Comparison of ENCODE assay signal across 18 mouse cellular contexts in the genomic region with DNA sequence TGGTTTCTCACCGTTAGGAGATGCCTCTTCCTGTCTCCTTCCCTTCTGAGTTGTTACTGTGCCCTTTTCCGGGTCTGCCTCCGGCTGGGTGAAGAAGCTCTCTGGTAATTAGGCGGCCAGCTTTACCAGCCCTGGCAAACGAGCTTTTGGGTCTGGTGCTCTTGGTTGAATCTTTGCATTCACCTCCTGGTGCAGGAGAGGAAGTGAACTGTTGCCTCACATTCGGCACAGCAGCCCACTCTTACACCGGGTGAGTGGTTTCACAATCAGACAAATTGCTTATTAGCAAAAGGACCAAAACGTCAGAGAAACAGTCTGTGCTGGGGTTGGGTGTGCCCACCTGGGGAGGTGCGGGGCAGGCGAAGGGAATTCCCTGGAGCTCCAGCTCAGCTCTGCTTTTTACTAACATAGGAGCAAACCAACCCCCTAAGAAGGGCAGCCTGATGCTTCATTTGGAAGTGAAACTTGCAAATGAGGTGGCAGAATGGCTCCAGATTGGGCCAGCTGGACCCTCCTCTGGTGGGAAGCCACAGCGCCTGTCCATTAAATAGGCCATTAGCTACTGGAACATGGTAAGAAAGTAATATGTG. TPM values are rescaled to one million over a fixed set of nuclear protein-coding genes. Genes with fewer than 3 reads are reported as not detected.
DNase-seq lines count a peak whose midpoint lies in the region; ATAC-seq and TF ChIP-seq lines count a peak whose summit lies in the region.
"Had no signal": no experiment of that assay in that cellular context is flagged by ENCODE, and none has a peak within 500 bp of the region (broad histone marks: within the 10 kb centered on the region; RNA-seq: fewer than 3 reads in every experiment).

No protein-coding gene starts in this region.

- H3K4me1 ChIP-seq in CH12.LX (ENCODE audit: control insufficient read depth in 1 of 2, insufficient read depth in 2 of 2) = peaks cover 28 to 78% of the 10 kb centered on the region in 2 experiments
- no peaks in the 10 kb centered on the region for H3K4me1 ChIP-seq in hindbrain, embryonic 12.5 days

- H3K36me3 ChIP-seq in CH12.LX (replicated peaks in 1 of 2; ENCODE audit: control insufficient read depth in 1 of 2, insufficient read depth in 1 of 2, low read length in 1 of 2) = peaks cover 57 to 74% of the 10 kb centered on the region in 2 experiments
- H3K36me3 ChIP-seq in hindbrain, embryonic 12.5 days = peaks cover 99% of the 10 kb centered on the region

- TF ChIP-seq EP300 in CH12.LX (IDR thresholded peaks at IDR 0.05; ENCODE audit: low read length) = peak; percentile 87

- ATAC-seq in hindbrain, embryonic 12.5 days (ENCODE audit: low FRiP score) = no peak
- ATAC-seq: forebrain, embryonic 16.5 days; Patski had no signal

- TF ChIP-seq CTCF in gastrocnemius, adult 2 months (IDR thresholded peaks at IDR 0.05) = no peak
- TF ChIP-seq CTCF in CH12.LX (conservative IDR thresholded peaks at IDR 0.05 in 1 of 2, IDR thresholded peaks at IDR 0.05 in 1 of 2; ENCODE audit: low read depth in 2 of 2, low read length in 2 of 2) = no peak

- DNase-seq in gastrocnemius, adult 2 months = no peak
- no peak for DNase-seq in gastrocnemius, postnatal 25 days
- peak; percentile 92 for DNase-seq in CH12.LX (ENCODE audit: extremely low read depth)
- peak; percentile 21 for DNase-seq in lung, postnatal 10 days
- peak; percentile 13 to 26 for DNase-seq in spleen, adult 18-20 months
- no peak for DNase-seq in ovary, adult 18-20 months (ENCODE audit: low spot score)
- no peak for DNase-seq in adrenal gland, postnatal 10 days
- DNase-seq: adrenal gland, postnatal 25 days; cerebellum, postnatal 14 days; heart, adult 18-20 months; kidney, postnatal 14 days; lung, embryonic 14.5 days had no signal

- intact Hi-C loops in gastrocnemius, adult 2 months (cut with DNase I) = no loop called here

- no peak overlapping the region for H3K4me3 ChIP-seq in gastrocnemius, adult 2 months
- peak overlapping the region; percentile 30 to 51 (median 45) for H3K4me3 ChIP-seq in CH12.LX (replicated peaks in 1 of 3; ENCODE audit: low read depth in 2 of 3, low read length in 2 of 3, poor library complexity in 1 of 3)
- no peak overlapping the region for H3K4me3 ChIP-seq in hindbrain, embryonic 12.5 days

- peak overlapping the region; percentile 41 for H3K9ac ChIP-seq in CH12.LX (ENCODE audit: insufficient read depth, low read depth)
- no peak overlapping the region for H3K9ac ChIP-seq in hindbrain, embryonic 12.5 days
- H3K9ac ChIP-seq: lung, embryonic 14.5 days had no signal

- no peaks in the 10 kb centered on the region for H3K27me3 ChIP-seq in CH12.LX (replicated peaks)
- H3K27me3 ChIP-seq in hindbrain, embryonic 12.5 days = no peaks in the 10 kb centered on the region
- H3K27me3 ChIP-seq: Patski had no signal

- no peak for TF ChIP-seq RAD21 in CH12.LX (IDR thresholded peaks at IDR 0.05; ENCODE audit: low read depth, low read length)

- dilution Hi-C loops in CH12.LX (cut with MboI; ENCODE audit: extremely low pct_ligation_motif_present, extremely low pct_unique_long_range_greater_than_20kb, low sequenced_read_pairs) = no loop called here

- no peaks in the 10 kb centered on the region for H3K9me3 ChIP-seq in CH12.LX (replicated peaks; ENCODE audit: low read length)
- no peaks in the 10 kb centered on the region for H3K9me3 ChIP-seq in hindbrain, embryonic 12.5 days (replicated peaks)

- H3K4me2 ChIP-seq in CH12.LX (ENCODE audit: insufficient read depth, low read depth, poor library complexity, severe bottlenecking) = peak overlapping the region; percentile 77
- H3K4me2 ChIP-seq in hindbrain, embryonic 12.5 days (replicated peaks) = no peak overlapping the region
- H3K4me2 ChIP-seq: lung, embryonic 14.5 days had no signal

- WGBS in hindbrain, embryonic 12.5 days = 80% methylated on average over 11 of the region's 11 CpGs

- H3K79me2 ChIP-seq in CH12.LX (replicated peaks; ENCODE audit: control insufficient read depth, extremely low read depth, insufficient read depth, poor library complexity, severe bottlenecking) = peaks cover 4% of the 10 kb centered on the region; the same call in 1 of the 2 replicates

- in situ Hi-C loops in CH12.LX (cut with MboI; ENCODE audit: low pct_ligation_motif_present, low pct_unique_long_range_greater_than_20kb, low sequenced_read_pairs) = no loop called here

- H3K27ac ChIP-seq in gastrocnemius, adult 2 months = peak overlapping the region; percentile 49; the same call in 1 of the 2 replicates
- H3K27ac ChIP-seq in CH12.LX (ENCODE audit: insufficient read depth, low read depth) = peak overlapping the region; percentile 86
- no peak overlapping the region; the same call in 1 of the 2 replicates for H3K27ac ChIP-seq in hindbrain, embryonic 12.5 days

- TF ChIP-seq POLR2A in CH12.LX (IDR thresholded peaks at IDR 0.05; ENCODE audit: low read depth, low read length) = peak; percentile 72

TF ChIP-seq in CH12.LX, 34 proteins besides CTCF, POLR2A, EP300 and RAD21 (continues in another document):
- TF ChIP-seq ELF1 (IDR thresholded peaks at IDR 0.05; ENCODE audit: low read depth, low read length) (peak; percentile 65; the same call in 1 of the 2 replicates), NRF1 (IDR thresholded peaks at IDR 0.05; ENCODE audit: low read depth, low read length) (peak; percentile 21; the same call in 1 of the 2 replicates), ZC3H11A (IDR thresholded peaks at IDR 0.05; ENCODE audit: low read depth, low read length) (no peak), HCFC1 (IDR thresholded peaks at IDR 0.05; ENCODE audit: low read depth, low read length) (no peak), NELFE (IDR thresholded peaks at IDR 0.05; ENCODE audit: low read depth, low read length) (peak; percentile 30; the same call in 1 of the 2 replicates), JUN (IDR thresholded peaks at IDR 0.05; ENCODE audit: insufficient read depth, low read depth, low read length) (0 out of 2 replicates have a peak, but pooled peaks have one; percentile 16), JUND (conservative IDR thresholded peaks at IDR 0.05; ENCODE audit: low read depth, low read length) (0 out of 2 replicates have a peak, but pooled peaks have one; percentile 32), MEF2A (IDR thresholded peaks at IDR 0.05; ENCODE audit: borderline replicate concordance, low read depth, low read length) (peak; percentile 95), IRF4 (IDR thresholded peaks at IDR 0.05; ENCODE audit: low read depth, low read length) (peak; percentile 94), BHLHE40 (IDR thresholded peaks at IDR 0.05; ENCODE audit: low read depth, low read length) (peak; percentile 69), PAX5 (IDR thresholded peaks at IDR 0.05; ENCODE audit: low read length) (no peak), SMC3 (IDR thresholded peaks at IDR 0.05; ENCODE audit: low read depth, low read length) (no peak), MAX (IDR thresholded peaks at IDR 0.05; ENCODE audit: low read length) (no peak; the same call in 1 of the 2 replicates), CHD2 (IDR thresholded peaks at IDR 0.05; ENCODE audit: low read length) (peak; percentile 66), MAZ (IDR thresholded peaks at IDR 0.05; ENCODE audit: low read depth, low read length) (0 out of 2 replicates have a peak, but pooled peaks have one; percentile 18), MAFK (IDR thresholded peaks at IDR 0.05; ENCODE audit: insufficient replicate concordance, low read length) (peak; percentile 63; the same call in 1 of the 2 replicates), MYC (IDR thresholded peaks at IDR 0.05; ENCODE audit: low read depth, low read length) (peak; percentile 51; the same call in 1 of the 2 replicates), ETS1 (conservative IDR thresholded peaks at IDR 0.05; ENCODE audit: low read depth, low read length) (peak; percentile 93), ZNF384 (IDR thresholded peaks at IDR 0.05; ENCODE audit: low read depth, low read length) (no peak), SIN3A (IDR thresholded peaks at IDR 0.05; ENCODE audit: low read length) (peak; percentile 49; the same call in 1 of the 2 replicates), KAT2A (IDR thresholded peaks at IDR 0.05; ENCODE audit: insufficient replicate concordance, low read length) (no peak), USF2 (conservative IDR thresholded peaks at IDR 0.05; ENCODE audit: low read depth, low read length) (no peak), TCF12 (IDR thresholded peaks at IDR 0.05; ENCODE audit: low read depth, low read length) (peak; percentile 95), UBTF (IDR thresholded peaks at IDR 0.05; ENCODE audit: low read depth, low read length) (no peak)

RNA-seq across cellular contexts. Expression of gene Kctd20, which starts 15.4 kb away (rescaled TPM):
- total RNA-seq in gastrocnemius, adult 2 months (2021) = 10 to 100 TPM; 33.4 to 39.8 TPM
- total RNA-seq in gastrocnemius, postnatal 25 days (2021) = 10 to 100 TPM; 25.9 to 34.0 TPM
- total RNA-seq in CH12.LX (2012; rRNA removed) (40.1 and 41.3 TPM in 2 replicates), CH12.LX (2014; rRNA removed) (62.9 and 68.5 TPM in 2 replicates)
- polyA plus RNA-seq in CH12.LX (2012; ENCODE audit: insufficient read length, low read depth) = 68.6 and 85.2 TPM in 2 replicates
- 120 and 122 TPM in 2 replicates for polyA plus RNA-seq in hindbrain, embryonic 12.5 days (2016; fragmentation: Nextera tagmentation; extraction: Ambion mirVana)
- total RNA-seq in adrenal gland, postnatal 10 days (2021) = 10 to 100 TPM; 76.1 to 76.7 TPM

RNA-seq across cellular contexts. Expression of gene Pxt1, which starts 23.5 kb away (rescaled TPM):
- not detected for total RNA-seq in gastrocnemius, adult 2 months (2021)
- total RNA-seq in gastrocnemius, postnatal 25 days (2021) = not detected
- total RNA-seq in CH12.LX (2012; rRNA removed) (not detected in 2 replicates), CH12.LX (2014; rRNA removed) (not detected in 2 replicates)
- not detected in 2 replicates for polyA plus RNA-seq in CH12.LX (2012; ENCODE audit: insufficient read length, low read depth)
- not detected in 2 replicates for polyA plus RNA-seq in hindbrain, embryonic 12.5 days (2016; fragmentation: Nextera tagmentation; extraction: Ambion mirVana)
- under 1 TPM; 0.90 to 0.91 TPM for total RNA-seq in adrenal gland, postnatal 10 days (2021)
- total RNA-seq: adrenal gland, postnatal 25 days; heart, adult 18-20 months; left cerebral cortex, adult 18-20 months had no signal
- polyA plus RNA-seq: embryonic facial prominence, embryonic 14.5 days; forebrain, embryonic 16.5 days; Patski had no signal

RNA-seq across cellular contexts. Expression of gene Stk38, which starts 40.7 kb away (rescaled TPM):
- total RNA-seq in gastrocnemius, adult 2 months (2021) = 10 to 100 TPM; 26.9 to 29.2 TPM
- total RNA-seq in gastrocnemius, postnatal 25 days (2021) = 10 to 100 TPM; 25.2 to 26.4 TPM
- 25.9 and 29.0 TPM in 2 replicates for total RNA-seq in CH12.LX (2012; rRNA removed)
- total RNA-seq in CH12.LX (2014; rRNA removed) = 56.0 and 56.4 TPM in 2 replicates
- 50.9 and 56.0 TPM in 2 replicates for polyA plus RNA-seq in CH12.LX (2012; ENCODE audit: insufficient read length, low read depth)
- polyA plus RNA-seq in hindbrain, embryonic 12.5 days (2016; fragmentation: Nextera tagmentation; extraction: Ambion mirVana) = 150 and 152 TPM in 2 replicates
- total RNA-seq in adrenal gland, postnatal 10 days (2021) = 10 to 100 TPM; 55.0 to 76.8 TPM

RNA-seq across cellular contexts. Expression of gene 4930539E08Rik, which starts 52.0 kb away (rescaled TPM):
- total RNA-seq in gastrocnemius, adult 2 months (2021) = under 1 TPM in 1 of 2 experiments, not detected in 1; 0.10 TPM
- total RNA-seq in gastrocnemius, postnatal 25 days (2021) = not detected
- total RNA-seq in CH12.LX (2012; rRNA removed) (1.4 TPM in 2 replicates), CH12.LX (2014; rRNA removed) (0.57 and 0.62 TPM in 2 replicates)
- 1.2 and 1.4 TPM in 2 replicates for polyA plus RNA-seq in CH12.LX (2012; ENCODE audit: insufficient read length, low read depth)
- 0.10 and 0.13 TPM in 2 replicates for polyA plus RNA-seq in hindbrain, embryonic 12.5 days (2016; fragmentation: Nextera tagmentation; extraction: Ambion mirVana)
- total RNA-seq in adrenal gland, postnatal 10 days (2021) = under 1 TPM; 0.09 to 0.12 TPM
- total RNA-seq: adrenal gland, postnatal 25 days had no signal
- polyA plus RNA-seq: hindbrain, embryonic 11.5 days had no signal

Comparison
In these comparisons a context has a peak if more than half of its experiments do, and no peak if none do; other contexts are left out.
1. DNase-seq: peak in CH12.LX (single experiment), lung, postnatal 10 days (single experiment) and spleen, adult 18-20 months (2 of 2); none in gastrocnemius, adult 2 months (single experiment), gastrocnemius, postnatal 25 days (single experiment), ovary, adult 18-20 months (single experiment) and adrenal gland, postnatal 10 days (single experiment).
2. H3K4me3 ChIP-seq: peak in CH12.LX (3 of 3); none in gastrocnemius, adult 2 months (single experiment) and hindbrain, embryonic 12.5 days (single experiment).